Mouse (Mus musculus) intestine, embryonic 14.5 days (tissue): Measurements from ENCODE around the gene Trim43a. TPM values are rescaled to one million over a fixed set of nuclear protein-coding genes. Genes with fewer than 3 reads are reported as not detected.
"Not testable (repeated sequence)": the region's sequence is repeated elsewhere in the genome, so short reads cannot be mapped to it uniquely, and the experiment has no call there.

Source experiments
- ATAC-seq: fragments of 200-750 bp; cut with Nextera tagmentation; replicated peaks from 2 replicates; pipeline ENCODE4 v1.8.0; 2017; ENCODE audit warnings: low read depth, moderate number of reproducible peaks, moderate TSS enrichment, moderate library complexity; ENCODE audit not compliant: low FRiP score, low TSS enrichment
- DNase-seq: peaks from one replicate; pipeline ENCODE4 v3.0.0-alpha.2; 2018; ENCODE audit warnings: low spot score
- H3K27ac ChIP-seq: fragments of 300-500 bp; sonication (generic); 2 replicates; pipeline ENCODE4 v1.5.1; 2014; ENCODE audit warnings: low read depth, mild to moderate bottlenecking, control low read depth
- H3K27me3 ChIP-seq: fragments of 300-500 bp; sonication (generic); replicated peaks from 2 replicates; pipeline ENCODE4 v1.6.1; 2014; ENCODE audit warnings: low read length, control low read depth; ENCODE audit not compliant: control insufficient read depth, insufficient read depth
- H3K36me3 ChIP-seq: fragments of 300-500 bp; sonication (generic); 2 replicates; pipeline ENCODE4 v1.6.1; 2014; ENCODE audit warnings: low read length, control low read depth; ENCODE audit not compliant: control insufficient read depth, insufficient read depth
- H3K4me1 ChIP-seq: fragments of 300-500 bp; sonication (generic); replicated peaks from 2 replicates; pipeline ENCODE4 v1.6.1; 2014; ENCODE audit warnings: low read length, control low read depth, mixed read lengths; ENCODE audit not compliant: control insufficient read depth, insufficient read depth
- H3K4me2 ChIP-seq: fragments of 300-500 bp; sonication (generic); 2 replicates; pipeline ENCODE4 v1.6.1; 2014; ENCODE audit warnings: low read length
- H3K4me3 ChIP-seq: fragments of 300-500 bp; sonication (generic); 2 replicates; pipeline ENCODE4 v1.5.1; 2014; ENCODE audit warnings: low read depth, low read length, control low read depth, mixed read lengths
- H3K9ac ChIP-seq: fragments of 300-500 bp; sonication (generic); 2 replicates; pipeline ENCODE4 v1.6.1; 2014; ENCODE audit warnings: mild to moderate bottlenecking, low read length
- H3K9me3 ChIP-seq: fragments of 300-500 bp; sonication (generic); 2 replicates; pipeline ENCODE4 v1.6.1; 2016; ENCODE audit warnings: low read length, control low read depth; ENCODE audit not compliant: control insufficient read depth
- WGBS: fragments of 180-500 bp; shearing (Covaris S2); extraction: QIAGEN DNeasy Blood & Tissue Kit; methylation state at CpG from one replicate; pipeline ENCODE4 v1.1.7; 2014; 5-methylcytosine and 5-hydroxymethylcytosine counted together
- polyA plus RNA-seq: library from polyadenylated mRNA; unstranded; fragments of >200 nt; fragmentation: Nextera tagmentation; extraction: Ambion mirVana; gene quantifications from 2 replicates; pipeline ENCODE4 v1.2.1, GENCODE M21; 2014

Trim43a gene
- polyA plus RNA-seq, result 0.08 TPM in 1 of 2 replicates, not detected in the other

DNA sequence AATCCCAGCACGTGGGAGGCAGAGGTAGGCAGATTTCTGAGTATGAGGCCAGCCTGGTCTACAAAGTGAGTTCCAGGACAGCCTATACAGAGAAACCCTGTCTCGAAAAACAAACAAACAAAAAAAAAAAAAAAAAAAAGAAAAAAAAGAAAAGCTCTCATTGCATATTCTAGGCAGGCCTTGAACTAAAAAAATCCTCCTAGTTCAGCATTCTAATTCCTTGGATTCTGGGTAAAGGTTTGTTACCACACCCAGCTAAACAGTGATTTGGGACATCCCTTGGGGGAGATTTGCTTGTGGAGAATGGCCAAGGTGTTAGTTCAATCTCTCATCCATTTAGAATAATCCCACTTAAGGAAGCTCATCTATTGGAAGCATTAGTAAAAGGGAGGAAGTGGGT is at the start of gene Trim43a:
TSS of gene Trim43a (plus strand) at position 301 of the 400 bp plus-strand sequence.
- not testable (repeated sequence) for H3K4me3 ChIP-seq, H3K36me3 ChIP-seq, H3K27ac ChIP-seq, H3K27me3 ChIP-seq, H3K4me1 ChIP-seq, ATAC-seq, H3K9ac ChIP-seq, H3K4me2 ChIP-seq, DNase-seq, H3K9me3 ChIP-seq
- 85% methylated on average over 2 of the region's 2 CpGs for WGBS

DNA sequence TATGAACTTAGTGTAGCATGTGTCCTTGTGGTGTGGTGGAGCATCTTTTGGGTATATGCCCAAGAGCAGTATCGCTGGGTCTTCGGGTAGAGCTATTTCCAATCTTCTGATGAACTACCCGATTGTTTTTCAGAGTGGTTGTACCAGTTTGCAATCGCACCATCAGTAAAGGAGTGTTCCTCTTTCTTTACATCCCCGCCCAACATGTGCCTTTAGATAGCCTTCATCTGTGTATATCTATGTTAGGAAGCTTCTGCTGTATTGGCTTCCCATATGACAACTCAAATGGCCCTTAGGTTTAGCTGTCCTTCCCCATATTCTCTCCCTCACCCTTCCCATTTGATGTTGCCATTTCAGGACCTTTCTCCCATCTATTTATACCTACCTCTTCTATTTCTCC is 46.6 kb upstream of the Trim43a start:
- H3K9me3 ChIP-seq, result no peaks in the 10 kb centered on the region
- no peak overlapping the region for H3K9ac ChIP-seq
- no peak overlapping the region for H3K4me2 ChIP-seq
- no peaks in the 10 kb centered on the region for H3K36me3 ChIP-seq
- 88% methylated on average over 5 of the region's 5 CpGs for WGBS
- no peak overlapping the region for H3K4me3 ChIP-seq
- no peaks in the 10 kb centered on the region for H3K27me3 ChIP-seq
- no peaks in the 10 kb centered on the region for H3K4me1 ChIP-seq
- H3K27ac ChIP-seq, result no peak overlapping the region
- DNase-seq, result no peak
- no peak for ATAC-seq

DNA sequence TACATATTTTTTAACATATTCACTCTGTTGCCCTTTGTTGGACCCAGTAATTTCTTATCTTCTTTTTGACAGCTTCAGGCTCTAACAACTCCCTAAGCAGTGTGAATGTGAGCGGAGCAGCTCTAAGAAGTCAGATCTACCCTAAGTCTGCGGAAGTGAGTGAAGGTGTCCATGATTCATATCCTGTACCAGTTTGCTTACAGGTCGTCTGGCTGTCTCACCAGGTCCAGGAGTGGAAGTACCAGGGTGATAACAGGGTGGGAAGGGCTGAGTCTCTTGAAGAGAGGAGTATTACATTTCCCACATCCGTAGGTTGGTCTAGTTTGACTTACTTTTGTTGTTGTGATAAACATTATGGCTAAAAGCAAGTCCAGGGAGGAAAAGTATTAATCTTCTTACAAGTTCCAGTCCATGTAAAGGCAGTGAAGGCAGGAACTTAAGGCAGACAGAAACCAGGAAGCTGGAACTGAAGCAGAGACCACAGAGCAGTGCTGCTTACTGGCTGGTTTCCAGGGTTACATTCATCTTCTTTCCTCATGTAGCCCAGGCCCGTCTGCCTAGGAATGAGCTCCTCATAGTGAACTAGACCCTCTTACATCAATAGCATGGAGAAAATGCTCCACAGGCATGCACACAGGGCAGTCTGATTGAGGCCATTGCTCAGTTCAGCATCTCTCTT is 41.0 kb upstream of the Trim43a start:
- ATAC-seq, result 0 out of 2 replicates have a peak, but pooled peaks have one; percentile 36
- Histone ChIP-seq H3K27ac (no peak overlapping the region), H3K4me1 (no peaks in the 10 kb centered on the region), H3K9ac (no peak overlapping the region), H3K27me3 (no peaks in the 10 kb centered on the region), H3K9me3 (no peaks in the 10 kb centered on the region), H3K4me3 (no peak overlapping the region), H3K36me3 (no peaks in the 10 kb centered on the region), H3K4me2 (no peak overlapping the region)
- 67% methylated on average over 5 of the region's 5 CpGs for WGBS
- DNase-seq, result peak; percentile 38

DNA sequence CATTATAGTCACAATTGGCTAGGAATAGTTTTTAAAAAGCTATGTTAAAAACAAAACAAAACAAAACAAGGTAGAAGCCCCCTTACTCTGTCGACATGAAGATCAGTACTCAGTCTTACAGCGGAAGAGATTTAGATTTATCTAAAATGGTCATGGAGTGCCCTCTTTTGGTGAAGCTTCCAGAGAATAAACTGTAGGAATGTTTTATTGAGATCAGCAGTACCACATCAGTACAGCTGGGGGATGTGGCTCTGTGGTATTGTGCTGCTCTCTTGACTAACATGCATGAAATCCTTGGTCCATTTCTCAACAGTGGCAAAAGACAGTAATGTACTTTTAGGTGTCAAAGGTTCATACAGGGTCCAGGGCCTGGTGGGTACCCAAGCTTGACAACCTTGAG is 37.9 kb upstream of the Trim43a start:
- no peak for ATAC-seq
- Histone ChIP-seq H3K4me3 (no peak overlapping the region), H3K27me3 (no peaks in the 10 kb centered on the region), H3K4me2 (no peak overlapping the region), H3K36me3 (no peaks in the 10 kb centered on the region), H3K9me3 (no peaks in the 10 kb centered on the region), H3K9ac (no peak overlapping the region), H3K27ac (no peak overlapping the region), H3K4me1 (no peaks in the 10 kb centered on the region)
- DNase-seq, result no peak
- WGBS, result 28% methylated on average over 2 of the region's 2 CpGs

DNA sequence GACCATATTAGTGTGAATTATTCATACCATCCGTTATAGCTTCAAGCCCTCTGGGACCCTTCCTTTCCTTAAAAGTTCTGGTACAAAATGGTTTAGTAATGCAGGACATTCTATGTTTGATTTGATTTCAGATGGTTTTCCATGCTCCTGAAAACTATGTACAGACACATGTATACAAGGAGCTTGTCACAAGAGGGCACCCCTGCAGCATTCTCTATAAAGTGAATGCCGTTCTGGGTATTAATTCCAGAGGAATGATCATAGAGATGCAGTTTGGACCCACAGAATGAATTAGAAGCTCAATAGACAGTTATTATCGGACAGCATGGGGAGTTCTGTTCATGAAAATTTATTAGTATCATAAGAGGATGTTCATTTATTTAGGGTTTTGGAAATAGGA is 35.2 kb upstream of the Trim43a start:
- no peak for DNase-seq
- H3K27me3 ChIP-seq, result no peaks in the 10 kb centered on the region

DNA sequence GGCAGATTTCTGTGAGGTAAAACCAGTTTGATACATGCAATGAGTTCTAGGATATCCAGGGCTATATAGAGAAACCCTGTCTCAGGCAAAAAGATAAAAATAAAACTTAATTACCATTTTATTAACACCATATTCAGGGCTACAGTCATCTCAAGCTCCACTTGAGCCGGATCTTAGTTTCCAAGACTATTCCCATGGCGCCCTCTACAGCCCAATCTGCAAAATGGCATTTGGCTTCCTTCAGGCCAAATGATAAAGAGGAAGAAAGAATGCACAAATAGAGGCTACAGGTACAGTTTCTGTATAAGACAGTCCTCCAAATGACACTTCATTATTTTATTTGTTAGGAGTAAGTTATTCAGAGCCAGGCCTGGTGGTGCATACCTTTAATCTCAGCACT is 34.5 kb upstream of the Trim43a start:
- Histone ChIP-seq H3K4me1 (peaks cover 14% of the 10 kb centered on the region), H3K27me3 (no peaks in the 10 kb centered on the region), H3K4me3 (no peak overlapping the region), H3K4me2 (no peak overlapping the region), H3K9ac (no peak overlapping the region), H3K36me3 (no peaks in the 10 kb centered on the region), H3K9me3 (no peaks in the 10 kb centered on the region), H3K27ac (no peak overlapping the region)
- 5% methylated on average over 2 of the region's 2 CpGs for WGBS
- ATAC-seq, result no peak
- no peak for DNase-seq

More for the DNA sequence above, 35.2 kb upstream of the Trim43a start:
- peaks cover 14% of the 10 kb centered on the region for H3K4me1 ChIP-seq
- no peaks in the 10 kb centered on the region for H3K9me3 ChIP-seq
- no peak overlapping the region for H3K4me3 ChIP-seq
- H3K4me2 ChIP-seq, result no peak overlapping the region
- WGBS, result 36% methylated on average over 3 of the region's 3 CpGs
- no peak for ATAC-seq
- no peak overlapping the region for H3K27ac ChIP-seq
- H3K36me3 ChIP-seq, result no peaks in the 10 kb centered on the region
- no peak overlapping the region for H3K9ac ChIP-seq

DNA sequence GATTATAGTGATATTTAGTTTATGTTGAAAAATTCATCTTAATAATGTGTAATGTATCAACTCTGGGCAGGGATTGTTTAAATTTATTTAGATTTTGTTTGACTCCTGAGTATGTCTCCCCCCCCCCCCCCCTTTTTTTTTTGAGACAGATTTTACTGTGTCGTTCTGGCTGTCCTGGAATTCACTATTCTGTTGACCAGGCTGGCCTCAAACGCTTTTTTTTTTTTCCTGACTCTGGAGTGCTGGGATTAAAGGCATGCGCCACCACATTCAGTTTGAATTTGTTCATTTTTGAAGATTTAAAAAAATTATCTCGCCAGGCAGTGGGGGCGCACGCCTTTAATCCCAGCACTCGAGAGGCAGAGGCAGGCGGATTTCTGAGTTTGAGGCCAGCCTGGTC is 34.0 kb upstream of the Trim43a start:
- Histone ChIP-seq H3K9ac (no peak overlapping the region), H3K4me1 (peaks cover 14% of the 10 kb centered on the region), H3K4me2 (no peak overlapping the region), H3K27ac (no peak overlapping the region), H3K9me3 (no peaks in the 10 kb centered on the region), H3K27me3 (no peaks in the 10 kb centered on the region), H3K4me3 (no peak overlapping the region), H3K36me3 (no peaks in the 10 kb centered on the region)
- WGBS, result 67% methylated on average over 8 of the region's 8 CpGs
- no peak for ATAC-seq
- DNase-seq, result no peak

DNA sequence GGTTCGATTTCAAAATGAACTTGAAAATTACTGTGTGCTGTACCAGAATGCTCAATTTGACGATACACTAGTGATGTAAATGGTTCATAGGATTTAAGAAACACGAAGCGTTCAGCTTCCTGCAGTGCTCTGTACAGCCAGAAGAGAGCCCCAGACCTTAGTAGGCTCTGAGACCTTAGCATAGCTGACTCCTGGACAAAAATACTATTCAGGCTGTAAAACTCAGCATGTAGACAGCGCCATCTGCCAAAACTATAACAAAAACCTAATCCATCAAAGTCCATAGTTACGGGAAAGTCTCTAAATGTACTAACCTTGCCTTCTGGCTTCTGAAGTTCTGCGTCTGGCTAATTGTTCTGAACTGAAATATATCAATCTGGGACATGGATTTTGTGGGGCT is 33.4 kb upstream of the Trim43a start:
- no peak for DNase-seq
- peak; percentile 13; the same call in 1 of the 2 replicates for ATAC-seq
- H3K27ac ChIP-seq, result no peak overlapping the region

More for the DNA sequence above, 33.4 kb upstream of the Trim43a start:
- Histone ChIP-seq H3K4me2 (peak overlapping the region; percentile 73), H3K9me3 (no peaks in the 10 kb centered on the region), H3K36me3 (no peaks in the 10 kb centered on the region), H3K27me3 (no peaks in the 10 kb centered on the region), H3K9ac (0 out of 2 replicates have a peak overlapping the region, but pooled peaks have one; percentile 60), H3K4me1 (peaks cover 14% of the 10 kb centered on the region), H3K4me3 (peak overlapping the region; percentile 86)
- 31% methylated on average over 7 of the region's 7 CpGs for WGBS
